Comparison of ENCODE assay signal across 8 mouse cellular contexts in the genomic region with DNA sequence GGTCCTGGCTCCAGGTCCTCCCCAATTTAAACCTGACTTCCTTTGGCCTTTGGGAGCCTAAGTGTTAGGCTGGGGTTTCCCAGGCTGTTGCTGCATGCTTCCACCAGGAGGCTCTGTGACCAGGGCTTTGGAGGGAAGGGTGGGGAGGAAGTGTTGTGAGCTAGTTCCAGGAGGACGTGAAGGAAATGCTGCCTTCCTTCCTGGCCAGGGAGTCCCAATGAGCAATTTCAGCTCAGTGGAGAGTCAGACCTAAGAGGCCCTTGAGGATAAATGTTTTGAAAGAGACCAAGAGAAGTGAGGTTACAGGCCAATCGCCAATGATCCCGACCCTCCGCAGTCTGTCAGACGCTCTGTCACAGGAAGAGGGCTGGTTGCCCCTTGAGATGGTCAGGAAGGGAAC. TPM values are rescaled to one million over a fixed set of nuclear protein-coding genes. Genes with fewer than 3 reads are reported as not detected.
A peak's percentile ranks its signal among the peaks of the same experiment; 100 is the strongest.
DNase-seq lines count a peak whose midpoint lies in the region; ATAC-seq and TF ChIP-seq lines count a peak whose summit lies in the region.

No protein-coding gene starts in this region.

- H3K9ac ChIP-seq in midbrain, embryonic 11.5 days (ENCODE audit: low read length): no peak overlapping the region
- no peak overlapping the region for H3K9ac ChIP-seq in stomach, embryonic 15.5 days

- H3K4me2 ChIP-seq in midbrain, embryonic 11.5 days: no peak overlapping the region
- H3K4me2 ChIP-seq in stomach, embryonic 15.5 days: peak overlapping the region; percentile 40

- TF ChIP-seq POLR2A in cortical plate, adult 2 months (IDR thresholded peaks at IDR 0.05; ENCODE audit: extremely low read depth, insufficient read depth, low read length): no peak

- TF ChIP-seq CTCF in cortical plate, adult 2 months (IDR thresholded peaks at IDR 0.05; ENCODE audit: extremely low read depth, insufficient read depth, low read length): peak; percentile 63

- H3K9me3 ChIP-seq in midbrain, embryonic 11.5 days (ENCODE audit: control insufficient read depth, low read length): no peaks in the 10 kb centered on the region
- H3K9me3 ChIP-seq in stomach, embryonic 15.5 days: no peaks in the 10 kb centered on the region

- H3K4me1 ChIP-seq in cortical plate, adult 2 months (ENCODE audit: control insufficient read depth, insufficient read depth, low read length): peaks cover 4% of the 10 kb centered on the region
- no peaks in the 10 kb centered on the region for H3K4me1 ChIP-seq in midbrain, embryonic 11.5 days (ENCODE audit: control insufficient read depth, insufficient read depth, low read length)
- H3K4me1 ChIP-seq in stomach, embryonic 15.5 days: peaks cover 6% of the 10 kb centered on the region; the same call in 1 of the 2 replicates

- peak overlapping the region; percentile 56 for H3K27ac ChIP-seq in cortical plate, adult 2 months (ENCODE audit: insufficient read depth, low read length)
- no peak overlapping the region for H3K27ac ChIP-seq in midbrain, embryonic 11.5 days (ENCODE audit: low read depth, low read length)
- peak overlapping the region; percentile 44 for H3K27ac ChIP-seq in stomach, embryonic 15.5 days

- H3K27me3 ChIP-seq in midbrain, embryonic 11.5 days (ENCODE audit: control insufficient read depth, insufficient read depth, low read length): no peaks in the 10 kb centered on the region; the same call in none of the 2 replicates
- no peaks in the 10 kb centered on the region for H3K27me3 ChIP-seq in stomach, embryonic 15.5 days (replicated peaks)

- intact Hi-C loops in gastrocnemius, postnatal 14 days (cut with DNase I; ENCODE audit: low total_unique reads): loop anchor here (10.0 kb wide), 1 partner anchor 341 kb away; no protein-coding TSS in a partner anchor
- intact Hi-C loops in left cerebral cortex, postnatal 4 days (cut with DNase I): no loop called here

- WGBS in midbrain, embryonic 11.5 days: 24% methylated on average over 5 of the region's 5 CpGs
- WGBS in stomach, embryonic 15.5 days: 24% methylated on average over 5 of the region's 5 CpGs

- no peaks in the 10 kb centered on the region for H3K36me3 ChIP-seq in midbrain, embryonic 11.5 days (ENCODE audit: control insufficient read depth, insufficient read depth, low read length)
- H3K36me3 ChIP-seq in stomach, embryonic 15.5 days: no peaks in the 10 kb centered on the region

- no peak overlapping the region for H3K4me3 ChIP-seq in cortical plate, adult 2 months (ENCODE audit: insufficient read depth, low read length)
- no peak overlapping the region for H3K4me3 ChIP-seq in midbrain, embryonic 11.5 days (ENCODE audit: low read depth, low read length)
- peak overlapping the region; percentile 12; the same call in 1 of the 2 replicates for H3K4me3 ChIP-seq in stomach, embryonic 15.5 days (replicated peaks)

- ATAC-seq in midbrain, embryonic 11.5 days (ENCODE audit: low FRiP score): peak; percentile 54; the same call in 1 of the 2 replicates
- peak; percentile 34; the same call in 1 of the 2 replicates for ATAC-seq in stomach, embryonic 15.5 days (ENCODE audit: insufficient read depth, low FRiP score, low read depth)

- DNase-seq in spleen, adult 18-20 months: peak; percentile 34 to 57
- DNase-seq in spleen, adult 12 weeks (ENCODE audit: low spot score): no peak
- DNase-seq in gastrocnemius, postnatal 14 days: peak; percentile 80
- peak; percentile 57 for DNase-seq in induced T-regulatory cell, adult 2 months (ENCODE audit: low read depth)
- DNase-seq in left cerebral cortex, postnatal 4 days: peak; percentile 67
- DNase-seq in midbrain, embryonic 11.5 days (ENCODE audit: low spot score, missing footprints): peak; percentile 87

RNA-seq across cellular contexts. Expression of gene Marc2, which starts 7.1 kb away (rescaled TPM):
- polyA plus RNA-seq in cortical plate, adult 2 months (2012; rRNA removed): 100 and 105 TPM in 2 replicates
- 100 to 1,000 TPM; 136 to 145 TPM for total RNA-seq in gastrocnemius, postnatal 14 days (2021)
- total RNA-seq in left cerebral cortex, postnatal 4 days (2021): 10 to 100 TPM; 84.0 to 86.4 TPM
- 107 and 110 TPM in 2 replicates for polyA plus RNA-seq in midbrain, embryonic 11.5 days (2014; fragmentation: Nextera tagmentation; extraction: Ambion mirVana)
- 256 and 262 TPM in 2 replicates for polyA plus RNA-seq in stomach, embryonic 15.5 days (2015; fragmentation: Nextera tagmentation; extraction: Ambion mirVana)

RNA-seq across cellular contexts. Expression of gene C130074G19Rik, which starts 29.7 kb away (rescaled TPM):
- 35.9 and 42.1 TPM in 2 replicates for polyA plus RNA-seq in cortical plate, adult 2 months (2012; rRNA removed)
- 10 to 100 TPM; 25.9 to 31.8 TPM for total RNA-seq in gastrocnemius, postnatal 14 days (2021)
- total RNA-seq in left cerebral cortex, postnatal 4 days (2021): 10 to 100 TPM; 14.0 to 16.5 TPM
- polyA plus RNA-seq in midbrain, embryonic 11.5 days (2014; fragmentation: Nextera tagmentation; extraction: Ambion mirVana): 0.50 and 0.52 TPM in 2 replicates
- 2.0 and 2.5 TPM in 2 replicates for polyA plus RNA-seq in stomach, embryonic 15.5 days (2015; fragmentation: Nextera tagmentation; extraction: Ambion mirVana)

RNA-seq across cellular contexts. Expression of gene Marc1, which starts 42.2 kb away (rescaled TPM):
- polyA plus RNA-seq in cortical plate, adult 2 months (2012; rRNA removed): 0.15 and 0.19 TPM in 2 replicates
- under 1 TPM in 1 of 2 experiments, not detected in 1; 0.13 TPM for total RNA-seq in gastrocnemius, postnatal 14 days (2021)
- total RNA-seq in left cerebral cortex, postnatal 4 days (2021): under 1 TPM in 1 of 2 experiments, not detected in 1; 0.28 TPM
- not detected in 2 replicates for polyA plus RNA-seq in midbrain, embryonic 11.5 days (2014; fragmentation: Nextera tagmentation; extraction: Ambion mirVana)
- polyA plus RNA-seq in stomach, embryonic 15.5 days (2015; fragmentation: Nextera tagmentation; extraction: Ambion mirVana): 0.83 and 2.0 TPM in 2 replicates

Comparison
In these comparisons a context has a peak if more than half of its experiments do, and no peak if none do; other contexts are left out.
1. RNA of gene C130074G19Rik, which starts 29.7 kb away (polyA plus RNA-seq): 35.9 to 42.1 TPM in cortical plate, adult 2 months; 2.0 to 2.5 TPM in stomach, embryonic 15.5 days and 0.50 to 0.52 TPM in midbrain, embryonic 11.5 days; every median in the first group is over 10 times any median in the second.